Mouse (Mus musculus): ENCODE data around the gene Mamstr. TPM values are rescaled to one million over a fixed set of nuclear protein-coding genes. Genes with fewer than 3 reads are reported as not detected.

Gene Mamstr
- polyA plus RNA-seq, 1 experiment from 2014 or later = 2.9 TPM

- no peak overlapping the region for H3K4me2 ChIP-seq (ENCODE audit: low read depth)
- WGBS = 49% methylated on average over 18 of the region's 18 CpGs
- no peak for DNase-seq (ENCODE audit: low spot score)
- H3K36me3 ChIP-seq (ENCODE audit: control insufficient read depth, insufficient read depth, low read length) = no peaks in the 10 kb centered on the region
- no peak overlapping the region for H3K9ac ChIP-seq (ENCODE audit: low read length)
- H3K9me3 ChIP-seq (ENCODE audit: control insufficient read depth, low read length) = no peaks in the 10 kb centered on the region
- no peak for ATAC-seq (ENCODE audit: insufficient read depth, low FRiP score, low TSS enrichment)
- no peak overlapping the region for H3K27ac ChIP-seq (ENCODE audit: low read depth, low read length)
- no peaks in the 10 kb centered on the region for H3K4me1 ChIP-seq (ENCODE audit: control insufficient read depth, insufficient read depth, low read length)
- no peak overlapping the region for H3K4me3 ChIP-seq (ENCODE audit: low read depth, low read length)
- H3K27me3 ChIP-seq (ENCODE audit: control insufficient read depth, insufficient read depth, low read length) = no peaks in the 10 kb centered on the region
Measured at GRCm38 (mm10) chr7:45598960-45599879, 40.6 kb upstream of the Mamstr start.

- H3K4me3 ChIP-seq (ENCODE audit: low read depth, low read length) = no peak overlapping the region
- no peak overlapping the region for H3K9ac ChIP-seq (ENCODE audit: low read length)
- no peaks in the 10 kb centered on the region for H3K4me1 ChIP-seq (ENCODE audit: control insufficient read depth, insufficient read depth, low read length)
- H3K27me3 ChIP-seq (ENCODE audit: control insufficient read depth, insufficient read depth, low read length) = no peaks in the 10 kb centered on the region
- DNase-seq (ENCODE audit: low spot score) (no peak), ATAC-seq (ENCODE audit: insufficient read depth, low FRiP score, low TSS enrichment) (no peak)
- H3K36me3 ChIP-seq (ENCODE audit: control insufficient read depth, insufficient read depth, low read length) = no peaks in the 10 kb centered on the region
- no peak overlapping the region for H3K27ac ChIP-seq (ENCODE audit: low read depth, low read length)
- H3K4me2 ChIP-seq (ENCODE audit: low read depth) = no peak overlapping the region
- H3K9me3 ChIP-seq (ENCODE audit: control insufficient read depth, low read length) = no peaks in the 10 kb centered on the region
- WGBS = 82% methylated on average over 9 of the region's 9 CpGs
Measured at GRCm38 (mm10) chr7:45605704-45606289, 34.0 kb upstream of the Mamstr start.

- ATAC-seq (ENCODE audit: insufficient read depth, low FRiP score, low TSS enrichment) (no peak), DNase-seq (ENCODE audit: low spot score) (no peak)
- H3K4me1 ChIP-seq (ENCODE audit: control insufficient read depth, insufficient read depth, low read length) = no peaks in the 10 kb centered on the region
- no peak overlapping the region for H3K4me2 ChIP-seq (ENCODE audit: low read depth)
- WGBS = 78% methylated on average over 1 of the region's 1 CpGs
- H3K9me3 ChIP-seq (ENCODE audit: control insufficient read depth, low read length) = no peaks in the 10 kb centered on the region
- no peak overlapping the region for H3K9ac ChIP-seq (ENCODE audit: low read length)
- H3K4me3 ChIP-seq (ENCODE audit: low read depth, low read length) = no peak overlapping the region
- H3K27ac ChIP-seq (ENCODE audit: low read depth, low read length) = no peak overlapping the region
- no peaks in the 10 kb centered on the region for H3K36me3 ChIP-seq (ENCODE audit: control insufficient read depth, insufficient read depth, low read length)
- no peaks in the 10 kb centered on the region for H3K27me3 ChIP-seq (ENCODE audit: control insufficient read depth, insufficient read depth, low read length)
Measured at GRCm38 (mm10) chr7:45609511-45609910, 30.3 kb upstream of the Mamstr start.

GRCm38 (mm10) chr7:45616277-45616676 is 23.5 kb upstream of the Mamstr start:
- no peak overlapping the region for H3K4me2 ChIP-seq (ENCODE audit: low read depth)
- no peak overlapping the region for H3K9ac ChIP-seq (ENCODE audit: low read length)
- H3K4me1 ChIP-seq (ENCODE audit: control insufficient read depth, insufficient read depth, low read length) = no peaks in the 10 kb centered on the region
- ATAC-seq (ENCODE audit: insufficient read depth, low FRiP score, low TSS enrichment) (no peak), DNase-seq (ENCODE audit: low spot score) (no peak)
- 23% methylated on average over 6 of the region's 6 CpGs for WGBS
- peaks cover 21% of the 10 kb centered on the region for H3K27me3 ChIP-seq (ENCODE audit: control insufficient read depth, insufficient read depth, low read length)
- no peaks in the 10 kb centered on the region for H3K36me3 ChIP-seq (ENCODE audit: control insufficient read depth, insufficient read depth, low read length)
- H3K4me3 ChIP-seq (ENCODE audit: low read depth, low read length) = no peak overlapping the region
- H3K9me3 ChIP-seq (ENCODE audit: control insufficient read depth, low read length) = no peaks in the 10 kb centered on the region
- no peak overlapping the region for H3K27ac ChIP-seq (ENCODE audit: low read depth, low read length)

- Histone ChIP-seq H3K27me3 (ENCODE audit: control insufficient read depth, insufficient read depth, low read length) (peaks cover 21% of the 10 kb centered on the region), H3K9ac (ENCODE audit: low read length) (no peak within 1 kb of the TSS), H3K4me2 (ENCODE audit: low read depth) (no peak within 1 kb of the TSS), H3K27ac (ENCODE audit: low read depth, low read length) (no peak within 1 kb of the TSS), H3K4me3 (ENCODE audit: low read depth, low read length) (no peak within 1 kb of the TSS), H3K4me1 (ENCODE audit: control insufficient read depth, insufficient read depth, low read length) (no peaks in the 10 kb centered on the region), H3K36me3 (ENCODE audit: control insufficient read depth, insufficient read depth, low read length) (no peaks in the 10 kb centered on the region), H3K9me3 (ENCODE audit: control insufficient read depth, low read length) (no peaks in the 10 kb centered on the region)
- 5% methylated on average over 31 of the region's 31 CpGs for WGBS
- ATAC-seq (ENCODE audit: insufficient read depth, low FRiP score, low TSS enrichment) (no peak), DNase-seq (ENCODE audit: low spot score) (no peak)
Measured at GRCm38 (mm10) chr7:45617042-45617695, 22.6 kb upstream of the Mamstr start, which contains the start of gene Fut1. Gene Fut1, plus strand, starts transcription at chr7:45617289.

- Histone ChIP-seq H3K27ac (ENCODE audit: low read depth, low read length) (no peak overlapping the region), H3K9me3 (ENCODE audit: control insufficient read depth, low read length) (no peaks in the 10 kb centered on the region), H3K4me2 (ENCODE audit: low read depth) (no peak overlapping the region), H3K27me3 (ENCODE audit: control insufficient read depth, insufficient read depth, low read length) (peaks cover 21% of the 10 kb centered on the region), H3K4me3 (ENCODE audit: low read depth, low read length) (no peak overlapping the region), H3K36me3 (ENCODE audit: control insufficient read depth, insufficient read depth, low read length) (no peaks in the 10 kb centered on the region), H3K4me1 (ENCODE audit: control insufficient read depth, insufficient read depth, low read length) (no peaks in the 10 kb centered on the region), H3K9ac (ENCODE audit: low read length) (no peak overlapping the region)
- DNase-seq (ENCODE audit: low spot score) (no peak), ATAC-seq (ENCODE audit: insufficient read depth, low FRiP score, low TSS enrichment) (no peak)
- 85% methylated on average over 5 of the region's 5 CpGs for WGBS
Measured at GRCm38 (mm10) chr7:45618316-45618715, 21.5 kb upstream of the Mamstr start.

GRCm38 (mm10) chr7:45619592-45619991 is 20.2 kb upstream of the Mamstr start:
- Histone ChIP-seq H3K4me2 (ENCODE audit: low read depth) (no peak overlapping the region), H3K9ac (ENCODE audit: low read length) (no peak overlapping the region), H3K4me3 (ENCODE audit: low read depth, low read length) (no peak overlapping the region), H3K27me3 (ENCODE audit: control insufficient read depth, insufficient read depth, low read length) (peaks cover 21% of the 10 kb centered on the region), H3K36me3 (ENCODE audit: control insufficient read depth, insufficient read depth, low read length) (no peaks in the 10 kb centered on the region), H3K27ac (ENCODE audit: low read depth, low read length) (no peak overlapping the region), H3K9me3 (ENCODE audit: control insufficient read depth, low read length) (no peaks in the 10 kb centered on the region), H3K4me1 (ENCODE audit: control insufficient read depth, insufficient read depth, low read length) (no peaks in the 10 kb centered on the region)
- DNase-seq (ENCODE audit: low spot score) (no peak), ATAC-seq (ENCODE audit: insufficient read depth, low FRiP score, low TSS enrichment) (no peak)
- 92% methylated on average over 5 of the region's 5 CpGs for WGBS

- peaks cover 21% of the 10 kb centered on the region for H3K27me3 ChIP-seq (ENCODE audit: control insufficient read depth, insufficient read depth, low read length)
- 31% methylated on average over 9 of the region's 9 CpGs for WGBS
- peak; percentile 43 for DNase-seq (ENCODE audit: low spot score)
Measured at GRCm38 (mm10) chr7:45621443-45621842, 18.3 kb upstream of the Mamstr start, which contains the start of gene Izumo1. Gene Izumo1, plus strand, starts transcription at chr7:45621811.

More at GRCm38 (mm10) chr7:45621443-45621842, 18.3 kb upstream of the Mamstr start, which contains the start of gene Izumo1:
- no peak within 1 kb of the TSS for H3K4me3 ChIP-seq (ENCODE audit: low read depth, low read length)
- H3K4me2 ChIP-seq (ENCODE audit: low read depth) = no peak within 1 kb of the TSS
- no peak for ATAC-seq (ENCODE audit: insufficient read depth, low FRiP score, low TSS enrichment)
- H3K9me3 ChIP-seq (ENCODE audit: control insufficient read depth, low read length) = no peaks in the 10 kb centered on the region
- H3K9ac ChIP-seq (ENCODE audit: low read length) = no peak within 1 kb of the TSS
- H3K36me3 ChIP-seq (ENCODE audit: control insufficient read depth, insufficient read depth, low read length) = no peaks in the 10 kb centered on the region
- no peaks in the 10 kb centered on the region for H3K4me1 ChIP-seq (ENCODE audit: control insufficient read depth, insufficient read depth, low read length)
- no peak within 1 kb of the TSS for H3K27ac ChIP-seq (ENCODE audit: low read depth, low read length)

All from neural tube, embryonic 11.5 days (tissue).